Mouse (Mus musculus): Measurements from ENCODE around the gene Bdkrb2. TPM values are rescaled to one million over a fixed set of nuclear protein-coding genes. Genes with fewer than 3 reads are reported as not detected.

The Bdkrb2 gene
- polyA plus RNA-seq, 1 experiment from 2014 or later = 5.3 TPM

GRCm38 (mm10) chr12:105593471-105593870, 30.4 kb downstream of the Bdkrb2 start:
- Histone ChIP-seq H3K9ac (ENCODE audit: low read length) (no peak overlapping the region), H3K4me1 (ENCODE audit: control insufficient read depth, insufficient read depth, low read length) (no peaks in the 10 kb centered on the region), H3K4me3 (replicated peaks; ENCODE audit: low read length) (no peak overlapping the region), H3K27me3 (ENCODE audit: control insufficient read depth, insufficient read depth, low read length) (no peaks in the 10 kb centered on the region), H3K36me3 (ENCODE audit: control insufficient read depth, insufficient read depth, low read length) (no peaks in the 10 kb centered on the region), H3K4me2 (ENCODE audit: low read depth, low read length) (no peak overlapping the region), H3K9me3 (replicated peaks; ENCODE audit: control insufficient read depth, low read length) (no peaks in the 10 kb centered on the region), H3K27ac (ENCODE audit: low read length) (no peak overlapping the region)
- WGBS = 62% methylated on average over 4 of the region's 4 CpGs
- no peak for ATAC-seq (ENCODE audit: insufficient read depth, low FRiP score)

- H3K4me2 ChIP-seq (ENCODE audit: low read depth, low read length) = no peak overlapping the region
- H3K4me1 ChIP-seq (ENCODE audit: control insufficient read depth, insufficient read depth, low read length) = peaks cover 13% of the 10 kb centered on the region; the same call in 1 of the 2 replicates
- 84% methylated on average over 8 of the region's 8 CpGs for WGBS
- H3K27me3 ChIP-seq (ENCODE audit: control insufficient read depth, insufficient read depth, low read length) = no peaks in the 10 kb centered on the region
- no peak overlapping the region for H3K4me3 ChIP-seq (replicated peaks; ENCODE audit: low read length)
- ATAC-seq (ENCODE audit: insufficient read depth, low FRiP score) = no peak
- H3K9me3 ChIP-seq (replicated peaks; ENCODE audit: control insufficient read depth, low read length) = no peaks in the 10 kb centered on the region
- no peaks in the 10 kb centered on the region for H3K36me3 ChIP-seq (ENCODE audit: control insufficient read depth, insufficient read depth, low read length)
- H3K9ac ChIP-seq (ENCODE audit: low read length) = no peak overlapping the region
- H3K27ac ChIP-seq (ENCODE audit: low read length) = no peak overlapping the region
Measured at GRCm38 (mm10) chr12:105597135-105597534, 34.1 kb downstream of the Bdkrb2 start.

- no peak overlapping the region for H3K4me2 ChIP-seq (ENCODE audit: low read depth, low read length)
- no peaks in the 10 kb centered on the region for H3K36me3 ChIP-seq (ENCODE audit: control insufficient read depth, insufficient read depth, low read length)
- H3K4me1 ChIP-seq (ENCODE audit: control insufficient read depth, insufficient read depth, low read length) = peaks cover 13% of the 10 kb centered on the region; the same call in 1 of the 2 replicates
Measured at GRCm38 (mm10) chr12:105598503-105598902, 35.5 kb downstream of the Bdkrb2 start.

DNA sequence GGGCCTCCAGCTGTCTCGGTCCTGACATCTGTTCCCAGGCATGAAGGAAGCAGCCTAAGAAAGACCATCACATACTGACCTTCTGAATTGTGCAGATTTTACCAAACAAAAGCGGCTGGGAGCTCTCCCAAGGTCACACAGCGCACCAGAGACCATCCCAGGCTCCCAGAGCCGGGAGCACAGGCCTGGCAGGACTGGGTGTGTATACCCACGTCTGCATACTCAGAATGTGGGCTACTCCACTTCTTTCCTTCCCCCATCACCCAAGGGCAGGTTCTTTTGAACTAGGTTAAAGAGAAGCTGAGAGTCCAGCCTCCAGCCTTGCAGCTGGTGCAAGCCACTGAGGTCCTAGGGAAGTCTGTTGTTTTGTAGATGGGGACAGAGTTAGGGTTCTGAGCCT, 36.1 kb downstream of the Bdkrb2 start:
- Histone ChIP-seq H3K9ac (ENCODE audit: low read length) (no peak overlapping the region), H3K4me2 (ENCODE audit: low read depth, low read length) (no peak overlapping the region), H3K4me1 (ENCODE audit: control insufficient read depth, insufficient read depth, low read length) (peaks cover 13% of the 10 kb centered on the region; the same call in 1 of the 2 replicates), H3K4me3 (replicated peaks; ENCODE audit: low read length) (no peak overlapping the region), H3K27me3 (ENCODE audit: control insufficient read depth, insufficient read depth, low read length) (no peaks in the 10 kb centered on the region), H3K27ac (ENCODE audit: low read length) (no peak overlapping the region), H3K36me3 (ENCODE audit: control insufficient read depth, insufficient read depth, low read length) (no peaks in the 10 kb centered on the region), H3K9me3 (replicated peaks; ENCODE audit: control insufficient read depth, low read length) (no peaks in the 10 kb centered on the region)
- 52% methylated on average over 5 of the region's 5 CpGs for WGBS
- no peak for ATAC-seq (ENCODE audit: insufficient read depth, low FRiP score)

More at GRCm38 (mm10) chr12:105598503-105598902, 35.5 kb downstream of the Bdkrb2 start:
- no peaks in the 10 kb centered on the region for H3K27me3 ChIP-seq (ENCODE audit: control insufficient read depth, insufficient read depth, low read length)
- no peaks in the 10 kb centered on the region for H3K9me3 ChIP-seq (replicated peaks; ENCODE audit: control insufficient read depth, low read length)
- 72% methylated on average over 10 of the region's 10 CpGs for WGBS
- no peak for ATAC-seq (ENCODE audit: insufficient read depth, low FRiP score)
- no peak overlapping the region for H3K27ac ChIP-seq (ENCODE audit: low read length)
- H3K9ac ChIP-seq (ENCODE audit: low read length) = no peak overlapping the region; the same call in 1 of the 2 replicates
- H3K4me3 ChIP-seq (replicated peaks; ENCODE audit: low read length) = no peak overlapping the region

DNA sequence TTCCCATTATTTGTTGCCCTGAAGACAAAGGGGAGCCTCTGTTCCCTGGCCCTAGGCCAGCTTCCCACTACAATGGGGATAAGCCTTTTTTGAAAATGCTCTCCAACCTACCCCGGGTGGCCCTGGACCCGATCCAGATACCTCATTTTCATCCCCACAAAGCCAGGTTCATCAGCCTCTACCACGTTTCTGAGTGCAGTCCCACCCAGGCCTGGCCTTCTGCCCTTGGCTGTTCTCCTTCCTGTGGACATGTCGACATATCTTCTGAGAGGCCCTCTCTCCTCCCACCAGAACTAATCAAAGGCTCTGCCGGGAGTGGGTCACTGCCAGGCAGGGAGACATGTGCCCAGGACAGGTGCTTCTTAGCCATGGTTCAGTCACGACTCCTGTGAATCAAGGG, 38.6 kb downstream of the Bdkrb2 start:
- no peaks in the 10 kb centered on the region for H3K27me3 ChIP-seq (ENCODE audit: control insufficient read depth, insufficient read depth, low read length)
- peaks cover 13% of the 10 kb centered on the region; the same call in 1 of the 2 replicates for H3K4me1 ChIP-seq (ENCODE audit: control insufficient read depth, insufficient read depth, low read length)
- H3K4me3 ChIP-seq (replicated peaks; ENCODE audit: low read length) = no peak overlapping the region
- no peaks in the 10 kb centered on the region for H3K36me3 ChIP-seq (ENCODE audit: control insufficient read depth, insufficient read depth, low read length)
- H3K9ac ChIP-seq (ENCODE audit: low read length) = no peak overlapping the region
- no peak for ATAC-seq (ENCODE audit: insufficient read depth, low FRiP score)
- 0 out of 2 replicates have a peak overlapping the region, but pooled peaks have one; percentile 30 for H3K27ac ChIP-seq (ENCODE audit: low read length)
- no peak overlapping the region for H3K4me2 ChIP-seq (ENCODE audit: low read depth, low read length)
- 50% methylated on average over 6 of the region's 6 CpGs for WGBS
- no peaks in the 10 kb centered on the region for H3K9me3 ChIP-seq (replicated peaks; ENCODE audit: control insufficient read depth, low read length)

- H3K4me2 ChIP-seq (ENCODE audit: low read depth, low read length) = no peak within 1 kb of the TSS
- no peak within 1 kb of the TSS for H3K4me3 ChIP-seq (replicated peaks; ENCODE audit: low read length)
- no peaks in the 10 kb centered on the region for H3K27me3 ChIP-seq (ENCODE audit: control insufficient read depth, insufficient read depth, low read length)
- ATAC-seq (ENCODE audit: insufficient read depth, low FRiP score) = peak; percentile 56; the same call in 1 of the 2 replicates
- H3K4me1 ChIP-seq (ENCODE audit: control insufficient read depth, insufficient read depth, low read length) = peaks cover 13% of the 10 kb centered on the region; the same call in 1 of the 2 replicates
- no peaks in the 10 kb centered on the region for H3K9me3 ChIP-seq (replicated peaks; ENCODE audit: control insufficient read depth, low read length)
- 0 out of 2 replicates have a peak within 1 kb of the TSS, but pooled peaks have one; percentile 15 for H3K27ac ChIP-seq (ENCODE audit: low read length)
- H3K9ac ChIP-seq (ENCODE audit: low read length) = no peak within 1 kb of the TSS
- no peaks in the 10 kb centered on the region for H3K36me3 ChIP-seq (ENCODE audit: control insufficient read depth, insufficient read depth, low read length)
- 75% methylated on average over 11 of the region's 11 CpGs for WGBS
Measured at GRCm38 (mm10) chr12:105602581-105603210, 39.7 kb downstream of the Bdkrb2 start, which contains the start of gene Bdkrb1. Gene Bdkrb1, plus strand, starts transcription at chr12:105603085.

DNA sequence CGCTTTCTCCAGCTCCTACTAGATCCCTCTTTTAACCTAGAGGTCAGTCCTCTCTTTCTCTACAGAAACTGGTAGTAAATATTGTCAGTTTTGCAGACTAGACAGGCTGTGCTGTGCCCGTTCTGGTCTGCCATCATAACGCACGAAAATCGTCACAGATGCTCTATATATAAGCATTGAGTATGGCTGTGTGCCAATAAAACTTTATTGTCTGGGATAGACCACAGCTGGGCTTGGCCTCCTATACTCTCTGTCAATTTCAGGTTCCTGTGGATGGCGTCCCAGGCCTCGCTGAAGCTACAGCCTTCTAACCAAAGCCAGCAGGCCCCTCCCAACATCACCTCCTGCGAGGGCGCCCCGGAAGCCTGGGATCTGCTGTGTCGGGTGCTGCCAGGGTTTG, 40.9 kb downstream of the Bdkrb2 start:
- Histone ChIP-seq H3K4me3 (replicated peaks; ENCODE audit: low read length) (no peak overlapping the region), H3K9ac (ENCODE audit: low read length) (no peak overlapping the region), H3K27ac (ENCODE audit: low read length) (no peak overlapping the region), H3K4me1 (ENCODE audit: control insufficient read depth, insufficient read depth, low read length) (peaks cover 12% of the 10 kb centered on the region; the same call in 1 of the 2 replicates), H3K36me3 (ENCODE audit: control insufficient read depth, insufficient read depth, low read length) (no peaks in the 10 kb centered on the region), H3K9me3 (replicated peaks; ENCODE audit: control insufficient read depth, low read length) (no peaks in the 10 kb centered on the region), H3K4me2 (ENCODE audit: low read depth, low read length) (no peak overlapping the region), H3K27me3 (ENCODE audit: control insufficient read depth, insufficient read depth, low read length) (no peaks in the 10 kb centered on the region)
- no peak for ATAC-seq (ENCODE audit: insufficient read depth, low FRiP score)
- WGBS = 67% methylated on average over 11 of the region's 11 CpGs

DNA sequence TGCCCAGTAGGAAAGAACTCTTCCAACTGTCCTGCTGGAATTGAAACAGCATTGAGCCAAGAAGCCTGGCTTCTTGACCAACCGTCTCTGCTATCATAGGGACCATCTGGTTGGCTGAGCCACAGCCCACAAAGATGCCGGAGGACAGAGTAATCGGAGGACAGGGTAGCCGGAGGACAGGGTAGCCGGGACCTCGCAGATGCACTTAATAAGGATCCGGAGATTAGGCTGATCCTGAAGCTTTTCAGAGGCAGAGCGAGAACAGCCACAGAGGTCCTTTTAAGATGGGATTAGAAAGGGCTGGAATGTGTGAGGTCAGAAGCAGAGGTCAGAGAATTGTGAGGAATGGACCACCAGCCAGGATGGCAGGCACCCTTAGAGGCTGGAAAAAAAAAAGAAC, 42.2 kb downstream of the Bdkrb2 start:
- no peak overlapping the region for H3K27ac ChIP-seq (ENCODE audit: low read length)
- no peak overlapping the region for H3K4me3 ChIP-seq (replicated peaks; ENCODE audit: low read length)
- 45% methylated on average over 8 of the region's 8 CpGs for WGBS
- H3K9ac ChIP-seq (ENCODE audit: low read length) = no peak overlapping the region
- no peaks in the 10 kb centered on the region for H3K9me3 ChIP-seq (replicated peaks; ENCODE audit: control insufficient read depth, low read length)
- no peaks in the 10 kb centered on the region for H3K27me3 ChIP-seq (ENCODE audit: control insufficient read depth, insufficient read depth, low read length)
- H3K36me3 ChIP-seq (ENCODE audit: control insufficient read depth, insufficient read depth, low read length) = no peaks in the 10 kb centered on the region
- no peak for ATAC-seq (ENCODE audit: insufficient read depth, low FRiP score)
- peaks cover 9% of the 10 kb centered on the region; the same call in 1 of the 2 replicates for H3K4me1 ChIP-seq (ENCODE audit: control insufficient read depth, insufficient read depth, low read length)
- no peak overlapping the region for H3K4me2 ChIP-seq (ENCODE audit: low read depth, low read length)

DNA sequence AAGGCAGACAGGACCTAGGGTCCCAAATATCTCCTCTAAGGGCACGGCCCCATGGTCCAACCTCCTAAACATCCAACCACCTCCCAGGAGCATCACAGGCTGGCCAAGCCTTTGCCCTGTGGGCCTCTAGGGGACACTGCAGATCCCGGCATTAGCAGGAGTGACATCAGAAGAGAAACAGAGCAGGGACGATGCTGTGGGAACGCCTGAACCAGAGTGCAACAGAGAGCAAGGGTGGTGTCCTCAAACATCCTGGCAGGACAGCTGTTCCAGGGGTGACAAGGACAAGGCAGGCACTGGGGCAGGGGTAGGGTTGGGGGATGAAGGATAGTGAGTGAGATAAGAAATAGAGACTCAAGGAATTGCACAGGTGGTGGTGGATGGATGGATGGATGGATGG, 43.9 kb downstream of the Bdkrb2 start:
- no peak overlapping the region for H3K9ac ChIP-seq (ENCODE audit: low read length)
- no peaks in the 10 kb centered on the region for H3K9me3 ChIP-seq (replicated peaks; ENCODE audit: control insufficient read depth, low read length)
- no peak overlapping the region for H3K4me3 ChIP-seq (replicated peaks; ENCODE audit: low read length)
- 63% methylated on average over 4 of the region's 4 CpGs for WGBS
- H3K27me3 ChIP-seq (ENCODE audit: control insufficient read depth, insufficient read depth, low read length) = no peaks in the 10 kb centered on the region
- H3K4me1 ChIP-seq (ENCODE audit: control insufficient read depth, insufficient read depth, low read length) = peaks cover 3% of the 10 kb centered on the region; the same call in 1 of the 2 replicates
- ATAC-seq (ENCODE audit: insufficient read depth, low FRiP score) = no peak
- H3K36me3 ChIP-seq (ENCODE audit: control insufficient read depth, insufficient read depth, low read length) = no peaks in the 10 kb centered on the region
- H3K27ac ChIP-seq (ENCODE audit: low read length) = no peak overlapping the region
- H3K4me2 ChIP-seq (ENCODE audit: low read depth, low read length) = no peak overlapping the region

All from stomach, embryonic 16.5 days (tissue).